Mouse (Mus musculus) heart, adult 2 months (tissue): ENCODE measurements around the gene Lrrc75b.

Experiments used
- CTCF ChIP-seq: fragments of 200-600 bp; IDR thresholded peaks from 2 replicates; pipeline ENCODE4 v1.8.1; 2022; ENCODE audit warnings: antibody characterized with exemption, mild to moderate bottlenecking, moderate library complexity
- EP300 ChIP-seq: fragments of 200-500 bp; IDR thresholded peaks from 2 replicates; pipeline ENCODE4 v1.6.1; 2011; ENCODE audit warnings: low read depth, low read length, control low read depth; ENCODE audit not compliant: insufficient read depth
- POLR2A ChIP-seq: fragments of 200-500 bp; IDR thresholded peaks from 2 replicates; pipeline ENCODE4 v1.6.1; 2011; ENCODE audit warnings: mild to moderate bottlenecking, low read depth, low read length, control low read depth; ENCODE audit not compliant: insufficient read depth

GRCm38 (mm10) chr10:75568851-75569250 is 8.7 kb upstream of the Lrrc75b start:
- TF ChIP-seq CTCF (no peak), POLR2A (no peak), EP300 (no peak)
